Mouse (Mus musculus) stomach, postnatal 0 days (tissue): ENCODE measurements around the gene Grb14. TPM values are rescaled to one million over a fixed set of nuclear protein-coding genes. Genes with fewer than 3 reads are reported as not detected.

Source experiments
- ATAC-seq: fragments of 200-750 bp; cut with Nextera tagmentation; 2 replicates; pipeline ENCODE4 v1.8.0; 2017; ENCODE audit not compliant: low FRiP score, low TSS enrichment
- DNase-seq: peaks from one replicate; pipeline ENCODE4 v3.0.0-alpha.2; 2016; ENCODE audit warnings: low spot score
- H3K27ac ChIP-seq: fragments of 300-500 bp; sonication (generic); replicated peaks from 2 replicates; pipeline ENCODE4 v1.5.1; 2014; ENCODE audit warnings: mild to moderate bottlenecking, control low read depth
- H3K27me3 ChIP-seq: fragments of 300-500 bp; sonication (generic); 2 replicates; pipeline ENCODE4 v1.6.1; 2014; ENCODE audit warnings: low read length; ENCODE audit not compliant: control insufficient read depth, insufficient read depth
- H3K36me3 ChIP-seq: fragments of 300-500 bp; sonication (generic); 2 replicates; pipeline ENCODE4 v1.6.1; 2014; ENCODE audit warnings: low read length, mixed read lengths; ENCODE audit not compliant: control insufficient read depth, insufficient read depth
- H3K4me1 ChIP-seq: fragments of 300-500 bp; sonication (generic); replicated peaks from 2 replicates; pipeline ENCODE4 v1.6.1; 2014; ENCODE audit warnings: antibody characterized with exemption; ENCODE audit not compliant: control insufficient read depth, insufficient read depth
- H3K4me2 ChIP-seq: fragments of 300-500 bp; sonication (generic); replicated peaks from 2 replicates; pipeline ENCODE4 v1.6.1; 2014; ENCODE audit warnings: low read depth, mild to moderate bottlenecking, control low read depth, moderate library complexity
- H3K4me3 ChIP-seq: fragments of 300-500 bp; sonication (generic); 2 replicates; pipeline ENCODE4 v1.5.1; 2014; ENCODE audit warnings: low read depth, low read length, control low read depth
- H3K9ac ChIP-seq: fragments of 300-500 bp; sonication (generic); 2 replicates; pipeline ENCODE4 v1.6.1; 2014; ENCODE audit warnings: mild to moderate bottlenecking, low read length, control low read depth, mixed read lengths
- H3K9me3 ChIP-seq: fragments of 300-500 bp; sonication (generic); 2 replicates; pipeline ENCODE4 v1.6.1; 2016; ENCODE audit warnings: low read length; ENCODE audit not compliant: control insufficient read depth
- CTCF ChIP-seq: IDR thresholded peaks from 2 replicates; pipeline ENCODE4 v1.5.1; 2016; ENCODE audit warnings: antibody characterized with exemption, low read depth, mild to moderate bottlenecking, moderate library complexity
- EP300 ChIP-seq: optimal IDR thresholded peaks from 2 replicates; pipeline ENCODE3; 2016; ENCODE audit warnings: antibody characterized with exemption
- WGBS: fragments of 180-500 bp; shearing (Covaris S2); extraction: QIAGEN DNeasy Blood & Tissue Kit; methylation state at CpG from one replicate; pipeline ENCODE4 v1.1.7; 2014; 5-methylcytosine and 5-hydroxymethylcytosine counted together
- polyA plus RNA-seq: library from polyadenylated mRNA; unstranded; fragments of >200 nt; fragmentation: Nextera tagmentation; extraction: Ambion mirVana; gene quantifications from 2 replicates; pipeline ENCODE4 v1.2.1, GENCODE M21; 2015

The Grb14 gene
- polyA plus RNA-seq, 1 experiment from 2014 or later: 12.2 TPM

DNA sequence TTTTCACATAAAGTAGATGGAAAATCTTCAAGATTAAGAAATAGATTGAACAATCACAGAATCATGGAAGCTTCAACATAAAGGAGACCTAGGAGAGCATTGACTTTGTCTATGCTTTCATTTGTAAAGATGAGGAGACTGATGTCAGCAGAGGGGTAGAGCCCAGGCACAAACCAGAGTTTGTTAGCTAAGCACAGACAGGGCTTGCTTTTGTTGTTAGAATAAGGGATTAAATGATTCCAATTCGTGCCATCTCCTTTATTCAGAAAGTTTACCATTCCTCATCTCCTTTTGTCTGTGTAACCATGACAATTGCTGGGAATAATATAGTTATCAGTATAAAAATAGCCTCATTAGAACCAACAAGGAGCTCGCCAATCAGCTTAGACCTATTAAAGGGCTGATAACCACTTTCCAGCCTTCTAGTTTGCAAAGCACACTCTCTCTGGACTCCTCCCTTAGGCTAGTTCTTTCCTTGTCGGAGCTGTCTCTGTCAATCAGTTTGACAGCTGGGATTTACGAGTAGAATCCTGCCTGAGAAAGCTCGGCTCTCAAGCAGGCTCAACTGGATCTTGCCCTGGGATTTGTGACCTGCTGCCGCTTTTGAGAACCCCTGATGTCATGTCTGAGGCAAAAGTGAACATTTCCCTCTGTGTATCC, 137.6 kb downstream of the Grb14 start:
- DNase-seq: no peak
- TF ChIP-seq EP300: no peak
- TF ChIP-seq CTCF: no peak
- Histone ChIP-seq H3K9ac (no peak overlapping the region), H3K4me2 (no peak overlapping the region), H3K4me3 (no peak overlapping the region), H3K9me3 (no peaks in the 10 kb centered on the region), H3K27me3 (no peaks in the 10 kb centered on the region), H3K36me3 (no peaks in the 10 kb centered on the region), H3K27ac (no peak overlapping the region), H3K4me1 (no peaks in the 10 kb centered on the region)
- no peak for ATAC-seq
- WGBS: 31% methylated on average over 6 of the region's 6 CpGs

DNA sequence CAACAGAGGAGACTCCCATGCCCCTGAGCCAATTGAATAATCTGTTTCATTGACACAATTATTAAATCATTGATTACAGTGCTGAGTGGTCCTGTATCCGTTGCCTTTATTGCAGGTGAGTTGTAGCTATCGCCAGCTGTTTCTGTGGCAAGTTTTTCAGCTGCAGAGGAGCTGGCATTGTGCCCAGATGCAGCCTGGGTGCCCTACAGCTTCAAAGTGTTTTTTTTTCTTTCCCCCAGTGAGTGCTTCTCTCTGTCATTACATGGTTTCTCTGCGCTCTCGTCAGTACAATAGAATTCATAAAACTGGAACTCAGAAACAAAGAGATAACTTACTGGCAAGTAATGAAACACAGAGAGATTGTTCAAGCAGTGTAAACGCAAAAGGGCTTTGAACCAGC, 139.1 kb downstream of the Grb14 start:
- H3K27ac ChIP-seq: no peak overlapping the region
- ATAC-seq (no peak), DNase-seq (peak; percentile 18)
- no peak overlapping the region for H3K4me2 ChIP-seq
- H3K36me3 ChIP-seq: no peaks in the 10 kb centered on the region
- TF ChIP-seq EP300 (no peak), CTCF (no peak)
- H3K4me3 ChIP-seq: no peak overlapping the region
- WGBS: 37% methylated on average over 5 of the region's 5 CpGs
- no peaks in the 10 kb centered on the region for H3K9me3 ChIP-seq
- no peaks in the 10 kb centered on the region for H3K27me3 ChIP-seq
- no peaks in the 10 kb centered on the region for H3K4me1 ChIP-seq
- H3K9ac ChIP-seq: no peak overlapping the region

DNA sequence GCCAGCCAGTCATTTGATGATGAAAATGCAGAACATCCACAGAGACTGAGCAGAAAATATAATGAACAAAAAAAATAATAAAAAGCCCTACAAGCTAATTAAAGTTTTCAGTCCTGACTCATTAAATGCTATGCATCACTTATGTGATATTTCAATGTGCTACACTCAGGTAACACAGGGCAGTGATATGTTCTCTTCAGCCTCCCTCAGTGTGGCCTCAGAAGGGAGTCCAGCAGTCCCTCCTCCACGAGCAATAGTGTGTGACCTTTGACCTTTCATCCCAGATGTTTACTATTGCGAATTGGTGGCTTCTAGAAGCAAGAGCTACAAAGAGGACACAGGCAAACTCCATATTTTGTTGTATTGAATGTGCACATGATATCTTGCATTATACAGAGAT, 146.5 kb downstream of the Grb14 start:
- no peak overlapping the region for H3K4me3 ChIP-seq
- H3K4me2 ChIP-seq: no peak overlapping the region
- no peaks in the 10 kb centered on the region for H3K9me3 ChIP-seq
- H3K36me3 ChIP-seq: no peaks in the 10 kb centered on the region
- TF ChIP-seq CTCF: no peak
- no peak for TF ChIP-seq EP300
- H3K9ac ChIP-seq: no peak overlapping the region
- H3K4me1 ChIP-seq: no peaks in the 10 kb centered on the region
- DNase-seq: no peak
- ATAC-seq: no peak
- 21% methylated on average over 2 of the region's 2 CpGs for WGBS
- H3K27me3 ChIP-seq: no peaks in the 10 kb centered on the region
- no peak overlapping the region for H3K27ac ChIP-seq

Other genes starting within 250 kb of the Grb14 start
- gene Cobll1, start 214.4 kb upstream of the Grb14 start, polyA plus RNA-seq: 9.3 and 10.3 TPM in 2 replicates